Mouse (Mus musculus): ENCODE measurements around the gene Ric8b.
A peak's percentile ranks its signal among the peaks of the same experiment; 100 is the strongest.

Ric8b gene

GRCm38 (mm10) chr10:85006573-85007310 is 89.3 kb downstream of the Ric8b start:
- DNase-seq (ENCODE audit: low spot score in 2 of 2) = no peak

- DNase-seq (ENCODE audit: low spot score in 2 of 2) = no peak
Measured at GRCm38 (mm10) chr10:85007861-85008840, 90.7 kb downstream of the Ric8b start.

- DNase-seq (ENCODE audit: low spot score in 2 of 2) = no peak
Measured at GRCm38 (mm10) chr10:85011066-85011465, 93.7 kb downstream of the Ric8b start.

GRCm38 (mm10) chr10:85013464-85013863 is 96.0 kb downstream of the Ric8b start:
- DNase-seq (ENCODE audit: low spot score in 2 of 2) = peak; percentile 14 to 50

GRCm38 (mm10) chr10:85013924-85014428 is 96.6 kb downstream of the Ric8b start:
- DNase-seq (ENCODE audit: low spot score in 2 of 2) = no peak

GRCm38 (mm10) chr10:85014456-85014976 is 97.1 kb downstream of the Ric8b start:
- no peak for DNase-seq (ENCODE audit: low spot score in 2 of 2)

- DNase-seq (ENCODE audit: low spot score in 2 of 2) = no peak
Measured at GRCm38 (mm10) chr10:85022647-85023312, 105.4 kb downstream of the Ric8b start.

- DNase-seq (ENCODE audit: low spot score in 2 of 2) = no peak
Measured at GRCm38 (mm10) chr10:85023313-85023666, 105.9 kb downstream of the Ric8b start.

- DNase-seq (ENCODE audit: low spot score in 2 of 2) = no peak
Measured at GRCm38 (mm10) chr10:85025799-85026424, 108.5 kb downstream of the Ric8b start.

GRCm38 (mm10) chr10:85027619-85028175 is 110.3 kb downstream of the Ric8b start:
- DNase-seq (ENCODE audit: low spot score in 2 of 2) = no peak

- peak in 1 of 2 experiments; percentile 8 for DNase-seq (ENCODE audit: low spot score in 2 of 2)
Measured at GRCm38 (mm10) chr10:85035131-85035725, 117.8 kb downstream of the Ric8b start.

GRCm38 (mm10) chr10:85038147-85038546 is 120.7 kb downstream of the Ric8b start:
- DNase-seq (ENCODE audit: low spot score in 2 of 2) = no peak

GRCm38 (mm10) chr10:85038852-85039251 is 121.4 kb downstream of the Ric8b start:
- DNase-seq (ENCODE audit: low spot score in 2 of 2) = no peak

GRCm38 (mm10) chr10:85044191-85044711 is 126.8 kb downstream of the Ric8b start:
- no peak for DNase-seq (ENCODE audit: low spot score in 2 of 2)

- DNase-seq (ENCODE audit: low spot score in 2 of 2) = peak; percentile 13 to 42
Measured at GRCm38 (mm10) chr10:85044732-85045720, 127.6 kb downstream of the Ric8b start.

GRCm38 (mm10) chr10:85046585-85046984 is 129.2 kb downstream of the Ric8b start:
- DNase-seq (ENCODE audit: low spot score in 2 of 2) = peak in 1 of 2 experiments; percentile 38

- DNase-seq (ENCODE audit: low spot score in 2 of 2) = no peak
Measured at GRCm38 (mm10) chr10:85048008-85048407, 130.6 kb downstream of the Ric8b start.

- no peak for DNase-seq (ENCODE audit: low spot score in 2 of 2)
Measured at GRCm38 (mm10) chr10:85050668-85051208, 133.3 kb downstream of the Ric8b start.

- no peak for DNase-seq (ENCODE audit: low spot score in 2 of 2)
Measured at GRCm38 (mm10) chr10:85052451-85052850, 135.0 kb downstream of the Ric8b start.
